Mouse (Mus musculus): ENCODE measurements at regions not wholly inside any gene's neighbourhood (a gene's known extent, or its start where the extent isn't known, plus 50 kb on each side); places are given as distances from the start of the nearest gene placed in this dataset.

DNA sequence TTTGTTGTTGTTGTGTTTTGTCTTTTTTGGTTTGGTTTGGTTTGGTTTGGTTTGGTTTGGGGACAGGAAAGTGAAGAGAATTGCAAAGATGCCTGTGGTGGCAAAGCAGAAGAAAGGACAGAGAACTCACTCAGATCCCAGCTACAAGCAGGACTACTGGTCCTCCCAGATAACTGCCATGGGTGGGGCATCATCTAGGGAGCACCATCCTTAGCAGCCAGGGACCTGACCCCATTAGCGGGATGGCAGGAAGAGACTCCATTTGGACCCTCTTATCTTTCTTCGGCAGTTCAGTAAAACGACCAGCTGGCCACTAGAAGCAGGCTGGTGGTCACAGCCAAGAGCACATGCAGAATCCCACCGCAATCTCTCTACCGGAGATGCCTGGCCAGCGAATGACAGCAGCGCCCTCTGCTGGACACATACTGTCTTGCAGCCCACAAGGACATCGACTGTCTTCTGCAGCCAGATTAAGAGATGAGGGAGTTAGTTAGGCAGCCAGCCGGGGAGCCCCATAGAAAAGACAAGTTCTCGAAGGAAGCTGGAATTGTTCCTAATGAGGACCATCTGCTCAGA lies 119.8 kb downstream of the Gm9195 start:
- DNase-seq (ENCODE audit: low spot score in 2 of 2) = peak; percentile 84

DNA sequence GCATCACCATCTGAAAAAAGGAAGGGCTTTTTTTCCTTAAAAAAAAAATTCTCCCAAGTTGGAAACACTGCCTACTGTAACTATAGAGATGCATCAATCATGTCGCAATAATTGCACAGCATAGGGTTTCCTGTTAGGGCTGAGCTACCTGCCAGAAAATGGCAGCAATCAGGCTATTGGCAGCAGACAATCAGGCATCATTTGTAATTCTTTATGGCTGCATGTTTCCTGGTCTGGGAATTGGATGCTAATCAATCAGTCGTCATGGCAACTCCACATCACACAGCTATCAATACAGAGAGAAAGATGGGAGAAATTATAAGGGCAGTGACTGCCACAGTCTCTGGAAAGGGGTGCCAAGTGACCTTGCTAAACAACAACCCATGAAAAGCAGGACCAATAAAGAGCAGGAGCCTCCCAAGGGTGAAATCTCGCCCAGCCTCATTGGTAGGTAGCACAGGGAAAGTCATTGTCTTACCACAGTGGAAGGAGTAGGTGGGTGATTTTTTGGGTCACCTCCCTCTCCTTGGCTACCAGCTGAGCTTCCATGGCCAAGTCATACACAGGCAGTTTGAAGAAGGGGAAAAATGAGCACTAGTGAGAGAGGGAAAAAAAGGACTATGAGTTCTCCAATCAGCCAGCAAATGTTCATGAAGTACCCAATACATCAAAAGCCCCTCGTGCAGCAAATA lies 130.7 kb downstream of the Gm9195 start:
- no peak for DNase-seq (ENCODE audit: low spot score in 2 of 2)

DNA sequence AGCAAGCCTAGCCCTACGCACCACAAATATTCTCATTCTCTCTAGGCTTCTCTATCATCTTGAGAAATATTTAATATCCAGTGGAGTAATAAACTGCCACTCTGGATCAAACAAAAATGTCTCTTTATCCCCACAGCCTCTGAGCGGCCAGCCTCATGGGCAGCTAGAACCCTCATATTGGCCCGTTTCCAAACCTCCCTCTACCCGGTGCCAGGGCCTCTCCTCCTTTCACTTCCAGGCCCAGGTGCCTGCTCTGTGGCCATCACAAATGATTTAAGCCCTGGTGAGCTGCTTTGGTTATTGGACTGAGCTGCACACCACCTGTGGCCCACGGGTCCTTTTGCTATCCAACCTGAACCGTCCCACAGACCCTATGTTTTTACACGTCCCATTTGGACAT lies 131.5 kb downstream of the Gm9195 start:
- DNase-seq (ENCODE audit: low spot score in 2 of 2) = no peak

DNA sequence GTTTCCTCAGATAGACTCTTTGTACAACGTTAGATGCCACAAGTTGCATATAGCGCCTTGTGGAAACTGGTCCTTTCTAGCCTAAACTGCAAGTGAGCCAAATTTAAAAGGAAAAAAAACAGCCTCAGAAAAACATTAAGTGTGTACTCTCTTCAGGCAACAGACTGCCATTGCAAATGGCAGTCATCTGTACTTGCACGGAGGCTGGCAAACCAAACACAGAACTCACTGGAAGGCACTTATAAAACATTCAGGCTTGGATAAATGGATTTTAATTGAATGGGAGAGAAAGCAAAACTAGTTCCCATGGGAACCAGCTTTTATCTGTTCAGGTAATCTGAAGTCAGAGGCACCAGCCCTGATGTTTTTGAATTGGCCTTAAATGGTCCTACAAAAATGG lies 133.7 kb downstream of the Gm9195 start:
- no peak for DNase-seq (ENCODE audit: low spot score in 2 of 2)

DNA sequence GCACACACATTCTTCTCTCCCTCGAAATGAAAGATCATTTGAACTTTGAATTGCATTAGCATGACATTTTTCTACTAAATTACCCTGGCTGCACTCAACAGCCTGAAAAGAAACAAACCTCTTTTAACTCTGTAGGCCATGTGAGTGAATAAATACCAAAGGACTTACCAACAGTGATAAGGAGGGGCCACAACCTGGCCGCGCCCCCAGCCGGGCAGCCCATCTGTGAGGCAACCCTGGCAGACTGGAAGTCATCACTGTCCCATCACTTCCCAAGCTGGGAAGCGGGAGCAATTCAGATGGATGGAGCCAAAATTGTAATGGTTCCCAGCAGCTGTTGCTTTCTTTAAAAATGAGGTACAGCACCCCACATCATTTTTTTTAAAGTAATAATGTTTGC lies 149.5 kb downstream of the Gm9195 start:
- DNase-seq (ENCODE audit: low spot score in 2 of 2) = no peak

DNA sequence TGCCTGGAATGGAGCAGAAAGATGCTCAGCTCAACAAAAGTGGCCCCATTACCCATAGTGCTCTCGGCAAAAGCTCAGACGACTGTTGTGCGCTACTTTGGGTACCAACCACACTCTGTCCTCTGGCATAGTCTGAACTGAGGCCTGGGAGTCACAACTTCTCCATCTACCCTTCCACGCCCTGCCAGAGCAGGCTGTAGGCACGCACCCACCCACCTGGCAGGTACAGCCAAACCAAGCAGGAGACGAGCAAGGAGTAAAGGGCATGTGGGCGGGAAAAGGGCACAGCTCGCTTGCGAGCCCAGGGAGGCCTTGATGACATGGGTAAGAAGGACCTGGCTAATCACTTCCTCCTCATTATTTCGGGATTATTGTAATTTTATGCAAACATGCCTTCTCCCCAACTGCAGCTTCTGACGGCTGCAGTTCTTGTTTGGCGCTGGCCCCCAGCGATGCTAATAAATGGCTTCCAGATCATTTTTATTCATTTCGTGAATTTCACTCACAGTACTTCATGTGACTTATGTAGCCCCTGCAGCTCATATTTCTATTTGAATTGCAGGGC lies 150.0 kb downstream of the Gm9195 start:
- no peak for DNase-seq (ENCODE audit: low spot score in 2 of 2)

DNA sequence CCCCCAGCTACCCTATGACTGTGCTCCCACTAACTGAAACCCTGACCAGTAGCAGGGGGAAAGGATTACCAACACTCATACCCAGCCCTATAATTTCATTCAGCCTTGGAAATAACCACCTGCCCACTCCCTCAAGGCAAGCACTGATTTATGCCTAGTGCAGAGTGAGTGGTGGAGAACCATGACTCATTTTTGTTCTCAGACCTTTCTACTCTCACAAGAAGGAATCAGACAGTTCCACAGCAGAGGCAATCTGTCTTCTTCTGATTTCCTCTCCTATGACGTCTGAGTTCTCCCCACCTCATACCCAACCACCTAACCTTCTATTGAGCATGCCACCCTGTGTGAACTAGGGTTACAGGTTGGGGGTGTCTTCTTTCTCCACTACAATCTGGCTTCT lies 153.6 kb downstream of the Gm9195 start:
- peak in 1 of 2 experiments; percentile 14 for DNase-seq (ENCODE audit: low spot score in 2 of 2)

DNA sequence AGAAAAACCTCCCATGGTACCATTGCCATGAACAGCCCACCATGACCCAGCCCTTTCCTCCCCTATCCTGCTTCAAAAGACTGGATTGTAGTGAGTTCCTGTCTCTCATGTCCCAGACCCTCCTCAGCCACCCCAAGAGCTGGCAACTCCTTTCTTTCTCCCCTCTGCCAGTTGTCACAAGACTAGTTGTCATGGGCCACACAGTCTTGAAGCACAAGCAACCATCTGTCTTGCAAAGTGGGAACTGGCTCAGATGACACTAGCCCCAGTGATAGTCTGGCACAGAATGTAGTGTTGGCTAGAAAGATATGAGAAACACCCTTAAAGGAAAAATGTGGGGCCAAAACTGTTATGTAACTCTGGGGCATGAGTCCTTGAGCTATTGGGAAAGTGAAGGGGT lies 187.8 kb downstream of the Gm9195 start:
- DNase-seq (ENCODE audit: low spot score in 2 of 2) = no peak

DNA sequence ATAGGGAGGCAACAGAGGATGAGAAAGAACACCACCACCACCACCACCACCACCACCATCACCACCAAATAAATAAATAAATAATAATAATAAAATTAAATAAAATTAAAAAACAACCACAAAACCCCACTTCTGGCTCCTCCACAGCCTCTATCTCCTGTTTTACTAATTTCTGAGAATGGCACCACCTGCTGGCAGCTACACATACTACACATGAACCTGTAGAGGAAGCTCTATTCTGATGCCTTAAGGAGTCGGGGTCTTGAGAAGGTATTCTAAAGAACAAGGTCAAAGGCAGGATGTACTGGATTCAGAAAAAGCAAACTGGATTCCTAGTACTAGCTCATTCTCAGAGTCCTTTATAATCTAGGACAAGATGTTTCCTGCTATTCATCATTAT lies 191.6 kb downstream of the Gm9195 start:
- peak; percentile 70 to 71 for DNase-seq (ENCODE audit: low spot score in 2 of 2)

DNA sequence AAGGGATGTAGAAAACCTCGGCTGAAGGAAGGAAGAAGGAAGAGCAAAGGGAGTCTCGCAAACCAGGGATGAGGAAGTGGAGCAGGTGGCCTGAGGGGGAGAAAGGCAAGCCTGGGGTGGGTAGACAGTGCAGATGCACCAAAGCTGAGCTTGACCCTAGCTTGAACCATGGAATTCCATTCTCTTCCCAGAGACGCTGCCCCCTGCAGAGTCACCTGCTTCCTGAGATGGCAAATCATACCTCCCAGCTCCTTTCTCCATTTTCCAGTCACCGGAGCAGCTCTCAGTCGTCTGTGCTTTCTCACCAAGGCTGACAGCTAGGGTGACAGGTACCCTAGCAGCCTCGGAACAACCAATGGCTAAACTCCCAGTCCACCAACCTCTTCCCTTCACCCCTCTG lies 197.0 kb downstream of the Gm9195 start:
- DNase-seq (ENCODE audit: low spot score in 2 of 2) = no peak

DNA sequence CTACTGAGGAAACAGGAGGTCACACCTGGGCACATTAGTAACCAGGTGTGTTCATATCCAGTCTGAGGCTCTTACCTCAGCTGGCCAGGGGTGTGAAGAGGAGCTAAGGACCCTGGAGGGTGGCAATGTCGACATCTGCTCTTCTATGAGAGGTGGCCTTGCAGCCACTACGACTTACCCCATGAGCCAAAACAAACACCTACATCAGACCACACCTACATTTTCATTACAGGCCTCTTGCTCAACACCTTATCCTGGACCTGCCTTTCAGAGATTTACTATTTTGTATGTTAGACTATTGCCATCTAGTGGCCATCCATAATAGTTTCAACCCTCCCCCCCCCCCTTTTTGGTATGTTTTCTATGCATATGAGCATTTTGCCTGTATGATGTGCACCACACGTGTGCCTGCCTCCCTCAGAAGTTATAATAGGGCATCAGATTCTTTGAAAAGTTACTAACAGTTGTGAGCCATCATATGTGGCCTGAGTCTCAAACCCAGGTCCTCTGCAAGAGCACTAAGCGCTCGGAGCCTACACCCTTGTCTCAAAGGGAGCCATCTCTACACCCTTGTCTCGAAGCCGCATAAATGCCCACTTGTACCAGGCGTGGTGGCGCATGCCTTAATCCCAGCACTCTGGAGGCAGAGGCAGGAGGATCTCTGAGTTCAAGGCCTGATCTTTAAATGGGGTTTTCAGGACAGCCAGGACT lies 197.8 kb downstream of the Gm9195 start:
- peak in 1 of 2 experiments; percentile 10 for DNase-seq (ENCODE audit: low spot score in 2 of 2)

DNA sequence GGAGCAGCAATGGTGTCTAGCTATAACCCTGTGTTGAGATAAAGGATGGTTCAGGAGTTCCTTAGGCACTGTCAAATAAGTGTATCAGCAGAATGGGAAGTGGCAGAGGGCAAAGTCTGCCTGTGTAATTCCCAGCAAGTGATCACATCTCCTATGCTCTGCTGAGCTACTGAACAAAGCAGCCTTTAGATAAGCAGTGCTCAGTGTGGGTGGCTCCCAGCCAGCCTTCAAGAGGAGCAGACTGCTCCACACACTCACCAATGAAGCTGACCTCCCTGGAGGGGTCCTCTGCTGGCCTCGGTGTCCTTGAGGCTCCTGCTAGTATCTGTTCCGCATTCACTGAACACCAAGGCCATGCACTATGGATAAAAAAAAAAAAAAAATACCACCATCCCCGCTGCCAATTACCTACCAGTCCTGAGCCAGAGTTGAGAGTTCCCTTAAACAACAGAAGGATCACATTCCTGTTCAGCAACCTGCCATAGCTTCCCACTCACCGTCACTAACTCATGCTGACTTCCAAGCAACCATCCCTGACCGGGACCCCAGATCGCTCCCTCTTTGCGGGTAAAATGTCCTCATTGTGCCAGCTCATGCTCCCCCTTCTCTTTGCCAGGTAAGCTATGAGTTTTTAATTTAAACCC lies 198.9 kb downstream of the Gm9195 start:
- DNase-seq (ENCODE audit: low spot score in 2 of 2) = no peak

DNA sequence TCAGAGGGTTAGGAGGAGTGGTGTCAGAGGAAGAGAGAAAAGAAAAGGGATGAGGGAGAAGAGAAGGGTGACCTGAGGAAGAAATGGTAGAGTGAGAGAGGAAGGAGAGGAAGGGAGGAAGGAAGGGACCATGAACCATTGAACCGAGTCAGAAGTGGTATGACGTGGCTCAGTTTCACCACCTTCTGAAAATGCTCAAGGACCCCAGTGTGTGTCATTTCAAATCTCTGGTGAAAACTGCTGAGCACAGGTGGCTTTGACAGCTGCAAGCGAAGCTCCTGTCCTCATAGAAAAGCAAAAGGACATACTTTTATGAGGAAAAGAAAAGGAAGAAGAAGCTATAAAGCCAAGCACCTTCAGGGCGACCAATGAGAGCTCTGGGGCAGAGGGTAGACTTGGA lies 214.3 kb downstream of the Gm9195 start:
- no peak for DNase-seq (ENCODE audit: low spot score in 2 of 2)

DNA sequence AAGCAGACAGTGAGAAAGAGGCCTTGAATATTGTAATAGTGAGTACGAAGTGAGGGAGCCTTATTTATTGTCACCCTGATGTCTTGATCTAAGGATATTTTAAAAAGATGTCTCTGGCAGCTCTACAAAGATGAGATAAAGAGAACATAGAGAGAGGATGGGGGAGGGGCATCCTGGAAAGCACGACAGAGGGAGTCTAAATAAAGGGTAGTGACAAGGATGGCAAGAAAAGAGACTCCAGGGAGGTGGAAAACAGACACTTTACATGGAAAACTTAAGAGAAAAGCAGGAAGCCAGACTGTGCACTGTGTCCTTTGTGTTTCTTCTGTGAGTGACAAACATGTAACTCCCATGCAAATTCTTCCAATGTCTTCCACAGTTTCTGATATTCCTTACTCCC lies 232.4 kb downstream of the Gm9195 start:
- no peak for DNase-seq (ENCODE audit: low spot score in 2 of 2)

DNA sequence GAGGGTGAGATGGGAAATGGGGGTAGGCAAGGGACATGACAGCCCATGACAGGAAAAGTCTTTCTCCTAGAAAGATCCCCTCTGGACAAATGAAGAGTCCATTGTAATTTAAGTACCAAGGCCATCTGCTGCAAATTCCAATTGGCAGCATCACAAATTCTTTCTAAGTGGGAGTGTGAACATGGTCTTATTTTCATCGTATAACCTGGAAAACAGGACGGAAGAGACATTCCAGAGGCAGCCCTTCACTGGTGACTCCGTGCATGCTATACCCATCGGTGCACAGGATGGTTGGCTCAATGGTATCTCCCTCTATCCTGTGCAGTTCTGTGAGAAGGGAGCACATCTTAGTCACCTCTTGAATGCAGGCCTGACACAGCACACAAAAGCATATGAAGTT lies 249.8 kb downstream of the Gm9195 start:
- DNase-seq (ENCODE audit: low spot score in 2 of 2) = peak; percentile 21 to 38

DNA sequence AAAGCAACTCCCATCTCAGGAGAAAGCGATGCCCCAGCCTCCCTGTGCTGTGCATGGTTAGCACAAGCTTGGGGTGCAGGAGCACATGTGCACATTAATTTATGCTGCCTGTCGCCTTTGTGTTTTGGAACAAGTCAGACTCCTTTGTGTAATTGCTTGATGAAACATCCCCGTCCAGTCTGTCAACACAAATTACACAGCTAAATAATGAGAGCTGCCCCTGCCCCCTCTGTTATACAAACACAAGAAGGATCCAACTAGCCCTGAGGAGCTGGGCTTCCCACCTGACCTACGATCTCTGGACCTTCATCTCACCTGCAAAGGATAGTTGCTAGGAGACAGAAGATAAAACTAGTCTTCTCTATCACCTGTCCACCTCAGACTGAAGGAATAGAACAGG lies 251.4 kb downstream of the Gm9195 start:
- DNase-seq (ENCODE audit: low spot score in 2 of 2) = no peak

DNA sequence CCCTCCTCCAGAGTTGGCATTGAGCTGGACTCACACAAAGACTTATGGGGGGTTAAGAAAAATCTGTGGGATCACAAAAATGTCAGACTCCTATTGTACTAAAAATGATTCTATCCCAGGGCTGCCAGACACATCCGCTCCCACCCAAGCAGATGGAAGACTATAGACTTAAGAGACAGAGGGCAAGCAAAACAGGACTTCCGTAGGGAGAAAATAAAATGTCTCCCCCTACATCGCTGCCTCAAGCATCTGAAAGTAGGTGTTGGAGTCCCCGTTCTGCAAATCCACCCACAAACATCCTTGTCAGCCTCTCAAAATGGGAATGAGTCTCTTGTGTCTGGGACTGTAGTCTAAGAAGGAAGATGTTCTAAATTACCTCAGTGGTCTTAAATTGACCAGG lies 253.3 kb downstream of the Gm9195 start:
- DNase-seq (ENCODE audit: low spot score in 2 of 2) = peak; percentile 42 to 55

DNA sequence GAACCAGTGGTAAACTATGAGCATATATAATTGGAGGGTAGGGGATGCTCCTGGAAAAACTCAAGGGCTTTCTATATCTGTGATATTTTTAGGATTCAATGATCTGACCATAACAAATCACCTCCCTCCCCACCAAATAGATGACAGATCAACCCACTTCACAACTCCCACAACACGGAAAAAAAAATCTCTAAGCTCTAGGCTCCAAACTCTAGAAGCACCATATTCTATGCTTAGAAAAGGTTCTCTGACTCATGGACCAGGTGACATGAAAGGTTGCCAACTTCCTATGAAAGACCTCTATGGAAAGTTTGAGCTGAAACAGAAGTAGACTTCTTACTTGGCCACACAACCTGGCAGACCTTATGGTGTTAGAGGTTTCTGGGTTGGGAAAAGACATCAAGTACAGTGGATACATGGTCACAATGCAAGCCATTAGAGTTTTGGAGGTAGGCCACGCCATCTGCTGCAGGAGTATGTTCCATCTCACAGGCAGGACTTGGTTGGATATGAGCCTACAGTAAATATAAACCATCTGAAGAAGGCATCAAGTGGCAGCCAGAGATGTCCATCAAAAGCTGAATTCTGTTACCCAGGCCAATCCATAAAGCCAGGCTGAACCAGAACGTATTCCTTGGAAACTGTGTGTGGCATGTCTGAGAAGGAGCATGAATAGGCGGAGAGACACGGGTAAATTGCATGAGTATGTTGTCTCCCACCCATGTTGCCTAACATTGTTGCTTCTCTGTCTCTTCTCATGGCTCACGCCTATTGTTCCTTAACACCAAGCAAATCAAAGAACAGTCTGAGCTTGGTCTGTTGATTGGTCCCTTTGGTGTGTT lies 257.2 kb downstream of the Gm9195 start:
- peak; percentile 21 to 48 for DNase-seq (ENCODE audit: low spot score in 2 of 2)

DNA sequence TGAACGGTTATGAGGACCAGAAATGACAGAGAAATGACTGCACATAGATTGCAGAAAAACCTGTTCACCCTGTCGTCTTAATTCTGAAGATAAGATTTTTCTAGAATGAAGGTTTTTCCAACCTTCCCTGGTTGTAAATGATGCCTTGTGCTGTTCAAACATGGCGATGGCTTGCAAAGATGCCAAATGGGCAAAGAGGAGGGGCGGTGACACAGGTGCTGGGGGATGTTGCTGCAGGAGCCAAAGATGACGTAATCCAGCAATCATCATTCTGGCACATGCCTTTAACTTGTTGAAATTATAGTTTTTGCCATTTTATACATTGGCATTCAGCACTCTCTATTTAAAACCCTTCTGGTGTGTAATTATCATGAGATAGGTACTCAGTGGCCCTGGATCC lies 263.8 kb downstream of the Gm9195 start:
- DNase-seq (ENCODE audit: low spot score in 2 of 2) = no peak

DNA sequence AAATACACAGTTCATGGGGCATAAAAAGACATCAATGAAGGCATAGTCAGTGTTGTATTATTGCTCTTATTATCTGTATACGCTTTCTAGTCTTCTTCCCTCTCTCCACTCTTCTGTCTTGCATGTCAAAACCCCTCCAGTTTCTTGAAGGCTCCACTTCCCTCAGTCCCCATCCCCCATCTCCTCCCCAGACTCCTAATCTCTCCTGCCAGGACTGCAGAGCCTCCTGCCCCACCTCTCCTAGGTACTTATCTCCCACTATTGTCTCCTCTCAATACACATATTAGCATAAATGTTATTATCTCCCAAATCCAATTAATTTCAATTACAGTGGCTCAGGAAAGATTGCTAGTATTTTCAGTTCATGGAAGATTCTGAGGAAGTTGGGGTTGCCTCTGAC lies 264.2 kb downstream of the Gm9195 start:
- no peak for DNase-seq (ENCODE audit: low spot score in 2 of 2)

DNA sequence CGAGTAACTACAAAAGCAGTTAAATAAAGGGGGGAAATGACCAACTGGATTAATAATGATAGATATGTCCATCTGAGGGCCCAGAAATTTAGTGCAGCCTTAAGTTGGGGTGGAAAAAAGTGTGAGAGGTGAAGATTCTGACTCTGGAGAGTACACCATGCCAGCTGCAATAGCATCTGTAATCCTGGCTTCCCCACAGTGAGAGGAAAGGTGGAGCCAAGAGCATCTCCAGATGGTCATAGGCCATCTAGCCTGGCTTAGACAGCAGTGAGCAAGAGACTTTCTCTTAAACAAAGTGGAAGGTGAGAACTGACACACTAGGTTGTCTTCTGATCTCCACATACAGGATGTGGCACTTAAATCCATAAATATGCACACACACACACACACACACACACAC lies 264.7 kb downstream of the Gm9195 start:
- DNase-seq (ENCODE audit: low spot score in 2 of 2) = no peak

DNA sequence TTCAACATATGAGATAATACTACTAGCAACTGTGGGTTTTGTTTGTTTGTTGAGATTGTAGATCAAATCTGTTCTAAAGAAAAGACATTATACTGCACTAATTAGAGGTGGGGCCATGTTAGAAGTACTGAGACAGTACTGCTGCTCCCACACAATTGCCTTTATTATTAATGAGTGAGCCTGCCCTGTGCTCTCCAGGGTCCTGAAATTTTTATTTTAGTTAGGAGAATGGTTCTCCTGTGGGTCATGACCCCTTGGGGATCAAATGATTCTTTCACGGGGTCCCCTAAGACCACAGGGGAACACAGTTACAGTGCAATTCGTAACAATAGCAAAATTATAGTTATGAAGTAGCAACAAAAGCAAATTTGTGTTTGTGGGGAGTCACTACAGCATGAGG lies 268.8 kb downstream of the Gm9195 start:
- DNase-seq (ENCODE audit: low spot score in 2 of 2) = no peak
